Mouse (Mus musculus) brown adipose tissue, adult 24 weeks (tissue): ENCODE measurements around the gene Olfr211. TPM values are rescaled to one million over a fixed set of nuclear protein-coding genes. Genes with fewer than 3 reads are reported as not detected.

Experiments used
- H3K27ac ChIP-seq: fragments of 200-500 bp; replicated peaks from 2 replicates; pipeline ENCODE4 v1.5.1; 2012; ENCODE audit warnings: low read depth, mild to moderate bottlenecking, low read length
- H3K4me1 ChIP-seq: fragments of 200-500 bp; 2 replicates; pipeline ENCODE4 v1.6.1; 2012; ENCODE audit warnings: low read length, mixed read lengths; ENCODE audit not compliant: control insufficient read depth, insufficient read depth, insufficient read length
- H3K4me3 ChIP-seq: fragments of 200-500 bp; 2 replicates; pipeline ENCODE4 v1.5.1; 2012; ENCODE audit warnings: low read depth, mild to moderate bottlenecking, low read length, moderate library complexity; ENCODE audit not compliant: insufficient read depth
- polyA plus RNA-seq: library from polyadenylated mRNA; stranded (reverse); fragments of >200 nt; gene quantifications from 2 replicates; pipeline ENCODE4 v1.2.4, GENCODE M21; 2012; ENCODE audit not compliant: missing spikeins, insufficient read depth, insufficient read length

Olfr211 gene
- polyA plus RNA-seq, 1 experiment: not detected

DNA sequence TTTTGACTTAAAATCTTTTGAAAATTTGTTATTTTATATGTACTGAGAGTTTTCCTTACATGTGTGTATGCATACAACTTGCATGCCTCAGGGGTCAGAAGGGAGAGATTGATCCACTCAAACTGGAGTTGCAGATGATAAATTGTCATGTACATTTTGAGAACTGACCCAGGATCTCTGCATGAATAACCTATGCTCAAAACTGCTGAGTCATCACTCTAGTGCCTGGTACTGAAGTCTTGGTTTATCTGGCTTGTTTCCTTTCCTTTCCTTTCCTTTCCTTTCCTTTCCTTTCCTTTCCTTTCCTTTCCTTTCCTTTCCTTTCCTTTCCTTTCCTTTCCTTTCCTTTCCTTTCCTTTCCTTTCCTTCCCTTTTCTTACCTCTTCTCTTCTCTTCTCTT, 25.9 kb downstream of the Olfr211 start:
- Histone ChIP-seq H3K4me3 (no peak overlapping the region), H3K4me1 (no peaks in the 10 kb centered on the region), H3K27ac (no peak overlapping the region)

DNA sequence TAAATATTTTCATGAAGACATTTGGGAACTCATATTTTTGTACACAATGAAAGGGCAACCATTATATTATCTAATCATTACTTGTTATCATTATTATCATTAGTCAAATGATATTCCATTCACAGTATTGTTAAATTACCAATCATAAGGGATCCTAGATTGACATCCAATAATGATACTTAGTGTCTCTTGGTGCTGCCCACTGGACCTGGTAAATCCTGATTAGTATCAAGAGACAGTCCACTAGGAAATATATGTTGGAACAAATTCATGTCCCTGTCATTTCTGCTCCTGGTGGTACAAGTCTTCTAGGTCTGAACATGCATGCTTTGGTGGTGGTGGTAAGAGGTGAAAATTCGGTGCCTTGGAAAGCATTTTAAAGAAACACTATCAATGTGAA, 49.3 kb downstream of the Olfr211 start, which contains the start of gene Olfr213:
Olfr213 (plus strand) TSS at position 301 of the 400 bp plus-strand sequence.
- Histone ChIP-seq H3K4me3 (no peak within 1 kb of the TSS), H3K27ac (no peak within 1 kb of the TSS), H3K4me1 (no peaks in the 10 kb centered on the region)

DNA sequence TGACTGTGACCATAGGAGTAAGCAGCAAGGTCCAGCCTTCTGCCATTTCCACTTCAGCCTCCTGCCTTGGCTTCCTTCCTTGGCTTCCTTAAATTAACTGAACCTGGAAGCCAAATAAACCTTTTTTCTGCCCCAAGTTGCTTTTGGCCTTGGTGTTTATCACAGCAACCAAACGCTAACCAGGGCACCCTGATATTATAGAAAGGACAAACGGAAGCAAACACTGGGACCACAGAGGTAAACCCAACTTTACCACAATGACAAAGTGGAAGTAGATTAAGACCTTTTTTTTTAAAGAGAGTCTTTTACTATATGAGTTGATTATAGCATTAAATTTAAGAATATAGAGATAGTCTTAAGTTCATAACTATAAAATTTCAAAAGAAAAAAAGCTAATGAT, 53.6 kb downstream of the Olfr211 start:
- Histone ChIP-seq H3K27ac (no peak overlapping the region), H3K4me3 (no peak overlapping the region)

More for the DNA sequence above, 53.6 kb downstream of the Olfr211 start:
- H3K4me1 ChIP-seq: no peaks in the 10 kb centered on the region

Other genes with a start within 250 kb of the Olfr211 start
- not detected in 2 replicates for gene Zfand4, start 224.9 kb upstream of the Olfr211 start, polyA plus RNA-seq
- 22.2 and 33.3 TPM in 2 replicates for gene March8, start 151.1 kb upstream of the Olfr211 start, polyA plus RNA-seq
- 1.3 and 2.8 TPM in 2 replicates for gene Alox5, start 27.9 kb upstream of the Olfr211 start, polyA plus RNA-seq
- not detected in 2 replicates for gene Olfr212, start 17.4 kb downstream of the Olfr211 start, polyA plus RNA-seq
- not detected in 2 replicates for gene Olfr213, start 49.4 kb downstream of the Olfr211 start, polyA plus RNA-seq
- gene Gm5580, start 62.0 kb downstream of the Olfr211 start, polyA plus RNA-seq: not detected in 2 replicates
- gene Olfr214, start 65.1 kb downstream of the Olfr211 start, polyA plus RNA-seq: not detected in 2 replicates
- not detected in 2 replicates for gene Olfr215, start 95.1 kb downstream of the Olfr211 start, polyA plus RNA-seq
- 10.3 and 10.9 TPM in 2 replicates for gene Zfp422, start 139.9 kb downstream of the Olfr211 start, polyA plus RNA-seq
- 39.6 and 45.2 TPM in 2 replicates for gene Depp1, start 161.5 kb downstream of the Olfr211 start, polyA plus RNA-seq
- 3.6 and 4.2 TPM in 2 replicates for gene Rassf4, start 184.9 kb downstream of the Olfr211 start, polyA plus RNA-seq
- not detected in 2 replicates for gene Tmem72, start 227.8 kb downstream of the Olfr211 start, polyA plus RNA-seq